Mouse (Mus musculus) thymus, postnatal 10 days (tissue): ENCODE data around the gene Mcidas.

ENCODE experiments used
- DNase-seq, 2 experiments: peaks; one replicate each; pipeline ENCODE4 v3.0.0; 2021; ENCODE audit warnings: low spot score in 2 of 2

Gene Mcidas

DNA sequence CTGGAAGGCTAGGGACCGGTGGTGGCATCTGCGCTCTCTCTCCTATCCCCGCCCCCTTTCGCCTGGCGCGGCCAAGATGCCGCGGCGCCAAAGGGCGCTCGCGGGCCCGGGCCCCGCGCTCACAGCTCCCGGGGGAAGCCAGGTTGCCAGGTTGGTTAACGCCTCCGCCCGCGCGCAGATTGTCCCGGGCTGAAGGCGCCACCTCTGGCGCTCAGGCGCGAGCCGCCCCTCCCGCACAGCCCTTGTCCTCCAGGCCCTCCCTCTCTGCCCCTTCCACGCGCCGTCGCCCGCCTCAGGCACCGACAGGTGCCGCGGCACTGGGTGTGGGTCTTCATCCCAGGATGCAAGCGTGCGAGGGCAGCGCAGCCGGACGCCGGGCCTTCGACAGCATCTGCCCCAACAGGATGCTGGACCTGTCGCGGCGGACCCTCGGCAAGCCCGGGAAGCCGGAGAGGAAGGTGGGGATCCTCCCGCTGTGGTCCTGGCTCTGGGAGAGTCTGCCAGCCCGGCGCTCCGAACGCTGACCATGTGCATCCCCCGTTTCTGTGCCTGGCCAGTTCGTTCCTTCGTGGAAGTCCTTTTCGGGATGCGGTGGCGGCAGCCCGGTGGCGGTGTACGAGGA lies at the start of gene Mcidas:
Mcidas (plus strand) TSS at position 315 of the 622 bp plus-strand sequence.
- no peak for DNase-seq

DNA sequence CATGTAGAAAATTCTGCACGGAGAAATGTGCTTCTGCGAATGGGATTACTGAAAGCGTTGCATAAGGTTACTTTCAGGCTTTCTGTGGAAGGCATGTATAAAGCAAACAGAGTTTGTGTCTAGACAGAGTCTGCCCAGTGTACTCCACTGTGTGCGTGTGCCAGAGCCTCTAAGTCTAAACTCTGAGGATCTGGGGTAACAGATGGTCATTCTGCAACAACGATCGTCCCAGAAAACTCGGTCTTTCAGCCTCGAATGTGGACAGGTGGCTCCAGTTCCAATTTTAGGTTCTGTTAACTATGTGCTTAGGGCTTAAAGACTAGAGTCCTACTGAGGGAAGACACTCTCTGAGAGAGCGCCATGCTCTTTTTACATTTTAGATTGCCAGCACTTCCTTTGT lies 48.3 kb upstream of the Mcidas start:
- no peak for DNase-seq

DNA sequence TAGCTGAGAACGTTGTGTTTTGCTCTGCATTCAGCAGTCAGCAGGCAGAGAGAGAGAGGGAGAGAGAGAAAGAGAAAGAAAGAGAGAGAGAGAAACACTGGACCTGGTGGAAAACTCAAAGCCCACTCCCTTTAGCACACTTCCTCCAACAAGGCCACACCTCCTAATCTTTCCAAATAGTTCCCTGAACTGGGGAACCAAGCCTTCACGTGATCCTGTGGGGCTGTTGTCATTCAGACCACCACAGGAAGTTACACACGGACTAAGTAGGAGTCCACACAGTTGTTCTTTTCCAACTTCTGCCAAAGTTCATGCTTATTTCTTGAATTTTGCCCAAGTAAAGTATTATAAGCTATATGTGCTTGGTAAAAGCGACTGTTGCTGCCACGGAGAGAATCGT lies 47.7 kb upstream of the Mcidas start:
- no peak for DNase-seq

DNA sequence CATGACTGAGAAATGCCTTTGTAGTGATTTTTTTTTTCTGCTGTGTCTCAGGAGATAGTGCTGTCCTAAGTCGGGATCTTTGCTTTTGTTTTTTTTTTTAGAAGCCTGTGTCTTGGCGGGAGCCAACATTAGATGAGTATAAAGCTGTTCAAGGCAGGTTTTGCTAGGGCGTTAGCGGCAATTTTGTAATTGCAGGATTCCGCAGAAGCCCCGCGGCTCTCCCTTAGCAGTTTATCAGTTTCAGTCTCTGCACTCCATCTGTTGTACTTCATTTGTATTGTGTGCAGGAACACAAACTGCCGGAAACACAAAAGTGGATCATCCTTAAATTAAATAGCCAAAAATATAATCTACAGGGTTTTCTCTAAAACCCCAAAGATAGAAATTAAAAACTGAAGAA lies 39.6 kb upstream of the Mcidas start:
- DNase-seq = no peak

DNA sequence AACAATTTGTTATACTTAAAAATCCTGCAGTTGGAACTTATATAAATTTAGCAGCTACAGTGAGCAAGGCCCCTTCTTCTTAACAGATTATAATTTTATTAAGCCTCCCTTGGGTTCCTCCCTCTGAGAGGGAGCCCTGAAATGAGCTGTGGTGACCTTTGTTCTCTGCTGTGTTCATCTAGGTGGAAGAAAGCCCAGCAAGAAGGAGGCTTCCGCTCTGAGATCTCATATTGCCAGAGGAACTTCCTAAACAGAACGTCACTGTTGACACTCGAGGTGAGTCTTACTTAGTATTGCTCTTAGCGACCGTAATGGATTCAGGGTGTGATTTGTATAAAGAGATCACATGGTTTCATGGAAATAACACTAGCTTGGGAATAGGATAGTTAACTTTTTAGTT lies 30.6 kb upstream of the Mcidas start:
- no peak for DNase-seq

DNA sequence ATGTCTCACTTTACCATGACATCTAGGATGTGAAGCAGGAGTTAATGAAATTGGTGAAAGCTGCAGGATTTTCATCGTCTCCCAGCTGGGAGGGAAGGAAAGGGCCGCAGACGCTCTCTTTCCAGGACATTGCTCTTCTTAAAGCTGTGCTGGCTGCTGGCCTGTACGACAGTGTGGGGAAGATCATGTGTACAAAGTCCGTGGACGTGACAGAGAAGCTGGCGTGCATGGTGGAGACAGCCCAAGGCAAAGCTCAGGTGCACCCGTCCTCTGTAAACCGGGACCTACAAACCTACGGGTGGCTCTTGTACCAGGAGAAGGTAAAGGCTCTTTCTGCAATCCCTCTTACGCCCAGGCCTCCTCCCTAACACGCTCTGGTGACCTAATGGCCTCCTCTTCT lies 29.2 kb upstream of the Mcidas start:
- no peak for DNase-seq

DNA sequence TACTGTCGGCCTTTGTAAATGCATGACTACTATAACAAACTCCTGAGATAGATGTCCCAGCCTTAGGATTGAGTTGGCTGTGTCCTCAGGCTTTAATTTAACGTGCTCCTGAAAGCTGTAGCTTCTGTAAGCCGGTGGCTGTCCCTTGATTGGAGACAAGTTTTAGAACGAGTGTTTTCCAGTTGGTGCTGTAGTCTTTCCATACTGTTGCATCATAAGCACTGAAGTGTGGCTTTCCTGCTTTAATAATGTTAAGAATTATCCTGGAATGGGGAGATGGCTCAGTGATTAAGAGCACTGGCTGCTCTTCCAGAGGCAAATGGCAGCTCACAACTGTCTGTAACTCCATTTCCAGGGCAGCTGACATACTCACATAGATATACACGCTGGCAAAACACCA lies 26.4 kb upstream of the Mcidas start:
- no peak for DNase-seq

DNA sequence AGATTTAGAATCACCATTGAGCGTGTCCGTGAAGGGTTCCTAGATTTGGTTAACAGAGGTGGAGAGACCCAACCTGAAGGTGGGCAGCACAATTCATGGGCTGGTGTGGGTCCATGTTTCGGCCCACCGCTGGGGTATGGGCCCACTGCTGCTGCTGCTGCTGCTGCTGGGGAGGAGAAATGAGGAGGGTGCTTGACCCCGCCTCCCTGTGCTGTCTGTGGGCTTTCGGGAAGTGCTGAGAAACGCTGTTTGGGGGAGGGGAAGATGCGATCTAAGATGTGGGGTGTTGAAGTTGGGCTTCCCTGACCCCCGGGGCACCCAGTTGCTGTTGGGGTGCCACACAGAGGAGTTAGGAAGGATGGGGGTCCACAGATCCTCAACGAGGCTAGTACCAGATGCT lies 16.9 kb upstream of the Mcidas start:
- DNase-seq = peak in 1 of 2 experiments; percentile 8

DNA sequence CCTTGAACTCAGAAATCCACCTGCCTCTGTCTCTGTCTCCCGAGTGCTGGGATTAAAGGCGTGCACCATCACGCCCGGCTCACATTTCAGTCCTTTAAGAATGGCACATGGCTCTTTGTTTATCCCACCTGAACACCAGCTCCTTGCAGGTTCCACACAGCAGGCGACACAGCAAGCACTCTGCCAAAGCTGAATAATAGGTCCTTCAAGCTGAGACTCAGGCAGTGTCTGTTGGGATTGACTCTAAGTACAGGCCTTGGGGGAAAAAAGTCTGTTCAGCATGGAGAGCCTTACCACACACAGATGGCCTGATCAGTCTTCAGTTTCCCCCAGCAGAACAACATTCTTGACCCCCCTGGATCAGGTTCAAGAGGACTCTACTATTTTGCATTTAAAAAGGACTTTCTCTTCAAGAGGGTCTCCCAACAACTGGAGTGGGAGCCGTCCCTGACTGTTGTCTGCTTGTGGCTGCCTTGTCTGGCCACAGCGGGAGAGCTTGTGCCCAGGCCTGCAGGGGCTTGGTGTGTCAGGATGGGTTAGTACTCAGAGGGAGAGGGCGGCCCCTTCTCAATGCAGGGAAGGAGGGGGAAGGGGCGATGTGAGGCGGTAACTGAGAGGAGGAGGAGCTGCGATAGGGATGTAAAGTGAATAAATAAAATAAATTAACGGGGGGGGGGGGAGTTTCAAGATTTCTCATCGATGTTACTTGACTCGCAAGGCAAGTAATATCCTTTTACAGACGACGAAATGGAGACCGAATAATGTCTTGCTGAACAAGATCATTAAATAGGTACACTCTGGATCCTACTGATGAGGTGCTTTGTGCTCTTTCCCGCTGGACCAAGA lies 7.8 kb upstream of the Mcidas start:
- DNase-seq = no peak

DNA sequence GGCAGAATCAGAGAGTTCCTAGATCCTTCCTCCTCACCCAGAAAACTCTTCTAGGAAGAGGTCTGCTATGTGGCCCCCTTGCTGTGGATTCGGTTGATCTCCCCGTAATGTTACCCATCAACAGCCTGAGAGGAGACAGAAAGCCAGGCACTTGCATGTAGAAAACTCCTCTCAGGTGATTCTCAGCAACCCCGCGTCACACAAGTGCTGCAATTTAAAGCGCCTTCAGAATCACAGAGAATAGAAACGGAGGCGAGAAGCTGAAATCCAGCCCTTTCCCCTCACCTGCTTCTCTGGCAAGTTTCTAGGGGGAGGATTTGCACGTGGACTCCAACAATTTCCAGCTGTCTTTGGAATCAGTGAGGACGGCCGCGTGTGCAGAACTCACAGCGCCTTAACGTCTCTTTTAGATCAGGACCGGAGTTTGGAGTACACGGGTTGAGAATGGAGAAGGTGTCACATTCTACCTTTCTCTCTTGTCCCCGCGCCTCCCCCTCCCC lies 7.1 kb upstream of the Mcidas start:
- DNase-seq = no peak

DNA sequence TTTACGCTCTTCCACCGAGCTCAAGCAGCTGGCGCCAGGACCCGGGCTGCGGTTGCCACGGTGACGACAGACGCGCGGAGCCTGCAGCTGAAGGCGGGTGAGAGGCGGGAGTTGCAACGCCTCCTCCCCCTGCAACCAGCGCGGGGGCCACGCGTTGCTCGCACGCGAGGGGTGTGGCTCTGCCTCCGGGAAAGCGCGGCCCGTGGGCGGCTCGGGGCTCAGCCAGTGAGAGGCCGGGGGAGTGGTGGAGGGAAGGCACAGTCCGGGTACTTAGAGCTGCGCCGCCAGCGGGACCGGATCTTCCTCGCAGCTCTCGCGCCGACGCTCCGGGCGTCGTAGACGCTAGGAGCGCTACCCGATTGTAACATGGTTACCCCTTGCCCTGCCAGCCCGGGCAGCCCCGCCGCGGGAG lies 6.1 kb upstream of the Mcidas start, which contains the start of gene Ccno:
Ccno (plus strand) TSS at position 271 of the 412 bp plus-strand sequence.
- peak; percentile 91 to 94 for DNase-seq

DNA sequence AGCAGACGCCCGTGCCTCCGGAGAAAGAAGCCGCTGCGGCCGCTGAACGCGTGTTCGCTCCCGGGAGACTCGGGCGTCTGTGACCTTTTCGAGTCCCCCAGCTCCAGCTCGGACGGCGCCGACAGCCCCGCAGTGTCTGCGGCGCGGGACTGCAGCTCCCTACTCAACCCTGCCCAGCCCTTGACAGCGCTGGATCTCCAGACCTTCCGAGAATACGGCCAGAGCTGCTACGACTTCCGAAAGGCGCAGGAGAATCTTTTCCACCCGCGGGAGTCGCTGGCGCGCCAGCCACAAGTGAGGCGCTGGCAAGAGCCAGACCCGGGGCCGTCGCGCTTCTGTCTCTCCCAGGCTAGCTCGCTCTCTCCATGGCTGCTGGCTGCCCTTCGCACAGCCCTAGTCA lies 5.7 kb upstream of the Mcidas start:
- DNase-seq = no peak

DNA sequence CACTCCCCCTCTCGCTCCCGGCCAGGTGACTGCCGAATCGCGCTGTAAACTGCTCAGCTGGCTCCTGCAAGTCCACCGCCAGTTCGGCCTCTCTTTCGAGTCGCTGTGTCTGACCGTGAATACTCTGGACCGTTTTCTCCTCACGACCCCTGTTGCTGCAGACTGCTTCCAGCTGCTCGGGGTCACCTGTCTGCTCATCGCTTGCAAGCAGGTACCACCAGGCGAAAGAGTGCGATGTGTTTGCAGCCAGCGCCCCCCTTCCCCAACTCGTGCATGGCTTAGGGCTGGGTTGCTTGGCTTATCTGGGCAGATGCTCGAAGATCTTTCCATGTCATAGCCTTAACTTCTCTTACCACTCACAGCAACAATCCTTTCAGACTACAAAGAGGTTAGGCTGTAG lies 4.8 kb upstream of the Mcidas start:
- no peak for DNase-seq

DNA sequence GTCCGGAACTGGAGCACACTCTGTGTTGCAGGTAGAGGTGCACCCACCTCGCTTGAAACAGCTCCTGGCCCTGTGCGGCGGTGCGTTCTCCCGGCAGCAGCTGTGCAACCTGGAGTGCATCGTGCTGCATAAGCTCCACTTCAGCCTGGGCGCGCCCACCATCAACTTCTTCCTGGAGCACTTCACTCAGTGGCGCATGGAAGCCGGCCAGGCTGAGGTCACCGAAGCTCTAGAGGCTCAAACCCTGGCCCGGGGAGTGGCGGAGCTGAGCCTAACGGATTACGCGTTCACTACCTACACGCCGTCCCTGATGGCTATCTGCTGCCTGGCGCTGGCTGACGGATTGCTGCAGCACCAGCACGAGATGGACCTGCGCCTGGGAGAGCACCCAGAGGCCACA lies 4.1 kb upstream of the Mcidas start:
- no peak for DNase-seq

DNA sequence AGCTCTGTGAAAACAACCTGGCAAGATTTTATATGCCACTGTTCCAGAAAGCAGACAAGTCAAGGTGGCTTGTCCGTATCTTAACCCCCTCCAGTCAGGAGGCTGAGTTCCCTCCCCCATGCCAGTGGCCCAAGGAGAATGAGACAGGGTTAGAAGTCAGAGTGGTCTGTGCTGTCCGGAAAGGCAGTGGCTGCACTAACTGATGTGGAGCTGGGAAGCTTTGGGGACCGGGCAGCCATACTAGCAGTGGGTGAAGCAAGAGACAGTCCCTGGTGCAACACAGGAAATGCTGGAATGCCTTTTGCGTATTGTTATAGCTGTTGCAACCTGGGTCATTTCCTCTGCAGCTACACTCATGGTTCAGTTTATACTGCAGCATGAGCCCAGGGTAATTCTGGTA lies 3.3 kb upstream of the Mcidas start:
- DNase-seq = no peak

DNA sequence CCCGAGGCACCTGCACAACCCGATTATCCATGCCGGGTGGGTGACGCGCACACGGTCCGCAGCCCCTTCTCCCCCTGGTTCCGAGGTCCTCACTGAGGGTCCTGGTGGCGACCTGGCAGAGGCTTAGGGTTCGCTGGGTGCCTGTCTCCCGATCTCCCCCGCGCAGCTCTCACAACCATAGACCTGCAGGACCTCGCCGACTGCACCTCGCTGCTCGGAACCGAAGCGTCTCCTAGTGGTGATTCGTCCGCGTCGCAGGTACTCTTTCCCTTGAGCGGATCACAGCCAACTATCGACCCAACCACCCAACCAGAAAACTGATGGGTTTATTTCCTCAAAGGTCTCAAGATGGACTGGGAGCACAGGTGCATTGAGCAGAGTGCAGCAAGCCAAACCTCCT lies 546 bp downstream of the Mcidas start:
- peak; percentile 30 to 62 for DNase-seq

DNA sequence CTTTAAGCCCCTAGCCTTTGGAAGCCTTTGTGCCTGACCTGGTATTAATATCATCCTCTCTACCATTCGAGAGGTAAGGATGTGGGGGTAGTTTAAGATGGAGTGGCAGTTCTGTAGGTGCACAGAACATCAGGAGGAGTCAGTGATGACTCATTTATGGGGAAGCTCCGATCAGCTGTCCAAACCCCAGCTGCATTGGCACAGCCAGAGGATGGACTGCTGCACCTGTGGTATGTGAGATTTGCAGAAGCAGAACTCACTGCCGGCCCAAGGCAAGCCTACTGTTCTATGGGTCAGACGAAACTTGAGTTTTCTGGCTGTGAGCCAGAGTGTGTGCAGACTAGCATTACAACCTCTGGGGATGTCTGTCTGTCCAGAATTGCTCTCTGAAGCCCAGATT lies 2.8 kb downstream of the Mcidas start:
- DNase-seq = no peak

DNA sequence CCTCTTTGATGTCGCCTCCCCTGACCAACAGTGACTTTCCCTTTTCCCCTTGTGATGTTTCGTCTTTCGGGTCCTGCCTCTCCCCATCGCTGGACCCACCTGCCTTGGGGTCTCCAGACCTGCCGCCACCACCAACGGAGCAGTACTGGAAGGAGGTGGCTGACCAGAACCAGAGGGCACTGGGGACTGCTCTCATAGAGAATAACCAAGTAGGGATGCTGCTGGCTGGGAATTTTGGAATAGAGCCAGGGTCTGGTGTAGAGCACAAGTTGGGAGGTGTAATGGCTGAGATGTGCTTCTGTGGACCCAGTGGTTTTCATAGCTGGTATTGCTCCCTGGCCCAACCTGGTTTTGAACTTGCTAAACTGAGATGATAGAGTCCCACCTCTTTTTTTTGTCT lies 3.7 kb downstream of the Mcidas start:
- no peak for DNase-seq

DNA sequence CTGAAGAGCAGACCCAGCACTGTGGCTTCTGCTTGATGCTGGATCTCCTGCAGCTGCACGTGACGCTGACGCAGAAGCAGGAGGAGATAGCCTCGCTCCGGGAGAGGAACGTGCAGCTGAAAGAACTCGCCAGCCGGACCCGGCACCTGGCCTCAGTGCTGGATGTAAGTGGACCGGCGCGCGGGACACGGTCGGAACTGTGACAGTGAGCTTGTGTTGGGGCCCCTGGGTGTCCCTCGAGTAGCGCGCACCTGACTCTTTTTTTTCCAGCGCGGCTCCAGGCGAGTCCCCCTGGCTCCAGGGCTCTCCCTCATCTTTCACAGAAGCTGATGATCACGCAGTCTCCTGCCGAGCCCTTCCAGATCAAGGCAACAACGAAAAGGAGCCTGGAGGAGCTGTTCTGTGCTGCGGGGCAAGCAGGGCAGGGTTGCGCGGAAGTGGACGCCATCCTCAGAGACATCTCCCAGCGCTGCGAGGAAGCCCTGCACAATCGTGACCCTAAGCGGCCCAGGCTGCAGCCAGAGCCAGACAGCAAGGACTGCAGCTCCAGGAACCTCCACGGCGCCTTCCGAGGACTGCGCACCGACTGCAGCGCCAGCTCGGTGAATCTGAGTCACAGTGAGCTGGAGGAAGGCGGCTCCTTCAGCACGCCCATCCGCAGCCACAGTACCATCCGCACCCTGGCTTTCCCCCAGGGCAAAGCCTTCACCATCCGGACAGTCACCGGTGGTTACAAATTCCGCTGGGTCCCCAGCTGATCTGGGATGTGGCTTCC lies 5.0 kb downstream of the Mcidas start:
- no peak for DNase-seq

DNA sequence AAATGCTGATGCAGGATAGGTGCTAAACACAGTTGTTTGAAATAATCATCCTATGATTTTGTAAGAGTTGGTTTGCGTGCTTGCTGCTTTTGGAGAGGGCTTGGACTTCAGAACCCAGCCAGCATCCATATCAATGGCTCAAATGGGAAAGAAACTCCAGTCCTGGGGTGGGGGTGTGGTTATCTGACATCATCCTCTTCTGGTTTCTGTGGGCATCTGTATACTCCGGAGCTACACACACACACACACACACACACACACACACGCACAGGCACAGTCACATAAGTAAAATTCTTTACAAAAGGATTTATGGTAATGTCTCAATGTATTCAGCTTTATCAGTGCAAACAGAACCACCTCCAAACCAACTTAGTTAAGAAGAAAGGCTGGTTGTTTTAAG lies 6.4 kb downstream of the Mcidas start:
- DNase-seq = no peak

DNA sequence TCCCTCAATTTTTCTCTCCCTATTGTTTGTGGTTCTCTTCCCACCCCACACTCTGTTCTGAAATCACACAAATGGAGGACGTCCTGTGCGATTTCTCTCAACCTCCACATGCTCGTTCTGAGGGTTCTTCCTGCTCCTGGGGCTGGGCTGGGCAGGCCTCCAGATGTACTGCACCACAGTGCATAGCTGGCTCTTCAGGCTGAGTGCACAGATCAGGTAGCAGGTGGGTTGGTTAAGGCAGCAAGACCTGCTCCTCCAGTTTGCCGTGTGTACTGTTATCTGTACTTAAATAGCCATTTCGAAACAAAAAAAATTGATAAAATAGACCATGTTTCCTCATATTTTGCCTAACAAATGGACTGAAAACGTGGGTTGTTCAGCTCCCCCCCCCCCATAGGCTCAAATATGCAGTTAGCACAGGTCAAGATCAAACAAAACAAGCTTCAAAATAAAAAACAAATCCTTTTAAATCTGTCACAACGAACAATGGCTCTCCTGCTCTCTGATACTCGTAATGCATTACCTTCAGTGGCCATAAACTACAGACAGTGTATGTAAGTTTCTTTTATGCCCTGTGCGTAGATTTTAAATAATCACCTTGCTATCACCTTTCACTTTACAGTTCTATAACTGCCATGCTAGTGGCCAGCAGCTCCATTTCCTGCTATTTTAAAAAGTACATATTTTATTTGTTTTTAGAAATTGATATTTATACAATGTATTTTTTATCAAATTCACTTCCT lies 7.1 kb downstream of the Mcidas start:
- no peak for DNase-seq

DNA sequence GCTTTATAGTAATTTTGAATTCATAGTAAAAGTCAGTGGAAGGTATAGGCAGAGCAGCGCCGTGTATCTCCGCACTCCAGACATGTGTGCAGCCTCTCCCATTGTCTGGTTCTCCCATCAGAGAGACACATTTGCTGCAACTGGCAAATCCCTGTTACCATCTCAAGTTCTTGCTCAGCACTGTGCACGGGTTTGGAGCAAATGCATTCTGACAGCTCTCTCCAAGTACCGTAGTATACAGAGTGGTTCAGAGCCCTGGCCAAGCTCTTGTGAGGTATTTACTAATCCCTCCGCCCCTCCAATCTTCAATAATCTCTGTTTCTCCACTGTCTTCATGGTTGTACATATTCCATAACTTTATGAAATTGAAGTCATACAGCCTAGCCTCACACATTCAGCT lies 19.0 kb downstream of the Mcidas start:
- DNase-seq = no peak
